Mouse (Mus musculus) embryonic facial prominence, embryonic 12.5 days (tissue): ENCODE measurements around the gene Gm6351. TPM values are rescaled to one million over a fixed set of nuclear protein-coding genes. Genes with fewer than 3 reads are reported as not detected.
"Not testable (repeated sequence)": the region's sequence is repeated elsewhere in the genome, so short reads cannot be mapped to it uniquely, and the experiment has no call there.

ENCODE experiments used
- ATAC-seq: fragments of 200-750 bp; cut with Nextera tagmentation; 2 replicates; pipeline ENCODE4 v1.8.0; 2017; ENCODE audit not compliant: insufficient number of reproducible peaks, insufficient read depth, low FRiP score, low TSS enrichment
- H3K27ac ChIP-seq: fragments of 300-500 bp; sonication (generic); 2 replicates; pipeline ENCODE4 v1.5.1; 2016; ENCODE audit warnings: mild to moderate bottlenecking
- H3K27me3 ChIP-seq: fragments of 300-500 bp; sonication (generic); 2 replicates; pipeline ENCODE4 v1.6.1; 2016; ENCODE audit warnings: mild to moderate bottlenecking, moderate library complexity
- H3K36me3 ChIP-seq: fragments of 300-500 bp; sonication (generic); 2 replicates; pipeline ENCODE4 v1.6.1; 2016; ENCODE audit warnings: mild to moderate bottlenecking
- H3K4me1 ChIP-seq: fragments of 300-500 bp; sonication (generic); 2 replicates; pipeline ENCODE4 v1.6.1; 2016
- H3K4me2 ChIP-seq: fragments of 300-500 bp; sonication (generic); replicated peaks from 2 replicates; pipeline ENCODE4 v1.6.1; 2016; ENCODE audit warnings: mild to moderate bottlenecking, moderate library complexity
- H3K4me3 ChIP-seq: fragments of 300-500 bp; sonication (generic); 2 replicates; pipeline ENCODE4 v1.5.1; 2016; ENCODE audit warnings: mild to moderate bottlenecking
- H3K9ac ChIP-seq: fragments of 300-500 bp; sonication (generic); 2 replicates; pipeline ENCODE4 v1.6.1; 2016; ENCODE audit warnings: mild to moderate bottlenecking, moderate library complexity
- H3K9me3 ChIP-seq: fragments of 300-500 bp; sonication (generic); 2 replicates; pipeline ENCODE4 v1.6.1; 2016; ENCODE audit warnings: mild to moderate bottlenecking, moderate library complexity
- WGBS: fragments of 180-500 bp; shearing (Covaris S2); methylation state at CpG from one replicate; pipeline ENCODE4 v1.1.7; 2016; 5-methylcytosine and 5-hydroxymethylcytosine counted together
- polyA plus RNA-seq: library from polyadenylated mRNA; unstranded; fragments of >200 nt; fragmentation: Nextera tagmentation; extraction: Ambion mirVana; gene quantifications from 2 replicates; pipeline ENCODE4 v1.2.1, GENCODE M21; 2016

The Gm6351 gene
- not detected in 2 replicates for polyA plus RNA-seq

GRCm38 (mm10) chr5:94076085-94076484 lies at the start of gene Gm6351:
Gm6351 (plus strand) TSS chr5:94076385.
- H3K36me3 ChIP-seq, result not testable (repeated sequence)

GRCm38 (mm10) chr5:94070445-94070844 lies 5.7 kb upstream of the Gm6351 start, which contains the start of gene BC061212:
BC061212 (minus strand) TSS chr5:94070545.
- ATAC-seq, H3K4me1 ChIP-seq: not testable (repeated sequence)

More at GRCm38 (mm10) chr5:94076085-94076484, at the start of gene Gm6351:
- ATAC-seq, H3K9me3 ChIP-seq, H3K4me3 ChIP-seq, H3K4me2 ChIP-seq, H3K27ac ChIP-seq, H3K4me1 ChIP-seq, H3K9ac ChIP-seq, H3K27me3 ChIP-seq: not testable (repeated sequence)
- WGBS, result no CpG with 5 or more reads among the region's 3 CpGs

More at GRCm38 (mm10) chr5:94070445-94070844, 5.7 kb upstream of the Gm6351 start, which contains the start of gene BC061212:
- not testable (repeated sequence) for H3K27ac ChIP-seq, H3K36me3 ChIP-seq, H3K9ac ChIP-seq, H3K4me2 ChIP-seq, H3K27me3 ChIP-seq, H3K4me3 ChIP-seq, H3K9me3 ChIP-seq
- WGBS, result no CpG with 5 or more reads among the region's 1 CpGs

Other genes starting within 250 kb of the Gm6351 start
- not detected in 2 replicates for gene Gm7792, start 232.6 kb upstream of the Gm6351 start, polyA plus RNA-seq
- not detected in 2 replicates for gene Gm16429, start 147.3 kb upstream of the Gm6351 start, polyA plus RNA-seq
- not detected in 2 replicates for gene BC061212, start 5.8 kb upstream of the Gm6351 start, polyA plus RNA-seq
- gene Gm3106, start 141.6 kb downstream of the Gm6351 start, polyA plus RNA-seq, result not detected in 2 replicates
- not detected in 2 replicates for gene A430089I19Rik, start 230.4 kb downstream of the Gm6351 start, polyA plus RNA-seq
- not detected in 2 replicates for gene Gm6502, start 238.1 kb downstream of the Gm6351 start, polyA plus RNA-seq